Mouse (Mus musculus) hindbrain, embryonic 10.5 days (tissue): ENCODE results near the gene Timm22. TPM values are rescaled to one million over a fixed set of nuclear protein-coding genes. Genes with fewer than 3 reads are reported as not detected.

ENCODE experiments used
- DNase-seq: peaks from one replicate; pipeline ENCODE4 v3.0.0-alpha.2; 2017; ENCODE audit warnings: low spot score
- H3K27ac ChIP-seq: fragments of 300-500 bp; sonication (generic); 2 replicates; pipeline ENCODE4 v1.5.1; 2016; ENCODE audit warnings: mild to moderate bottlenecking, moderate library complexity
- H3K27me3 ChIP-seq: fragments of 300-500 bp; sonication (generic); 2 replicates; pipeline ENCODE4 v1.6.1; 2016; ENCODE audit warnings: mild to moderate bottlenecking; ENCODE audit not compliant: poor library complexity, insufficient read depth, severe bottlenecking
- H3K36me3 ChIP-seq: fragments of 300-500 bp; sonication (generic); 2 replicates; pipeline ENCODE4 v1.6.1; 2016; ENCODE audit warnings: mild to moderate bottlenecking, moderate library complexity
- H3K4me1 ChIP-seq: fragments of 300-500 bp; sonication (generic); replicated peaks from 2 replicates; pipeline ENCODE4 v1.6.1; 2016; ENCODE audit warnings: mild to moderate bottlenecking
- H3K4me3 ChIP-seq: fragments of 300-500 bp; sonication (generic); 2 replicates; pipeline ENCODE4 v1.5.1; 2016; ENCODE audit warnings: mild to moderate bottlenecking, moderate library complexity
- H3K9me3 ChIP-seq: fragments of 300-500 bp; sonication (generic); 2 replicates; pipeline ENCODE4 v1.6.1; 2016; ENCODE audit warnings: mild to moderate bottlenecking, moderate library complexity
- WGBS: fragments of 180-500 bp; shearing (Covaris S2); methylation state at CpG from one replicate; pipeline ENCODE4 v1.1.7; 2016; 5-methylcytosine and 5-hydroxymethylcytosine counted together
- polyA plus RNA-seq: library from polyadenylated mRNA; unstranded; fragments of >200 nt; fragmentation: Nextera tagmentation; extraction: Ambion mirVana; gene quantifications from 2 replicates; pipeline ENCODE4 v1.2.1, GENCODE M21; 2016

The Timm22 gene
- polyA plus RNA-seq, 1 experiment from 2014 or later: 148 TPM

- Histone ChIP-seq H3K27ac (peak overlapping the region; percentile 85), H3K4me1 (peaks cover 55% of the 10 kb centered on the region), H3K27me3 (peaks cover 20% of the 10 kb centered on the region), H3K4me3 (no peak overlapping the region), H3K9me3 (no peaks in the 10 kb centered on the region), H3K36me3 (peaks cover 50% of the 10 kb centered on the region)
- peak; percentile 79 for DNase-seq
- WGBS: 17% methylated on average over 3 of the region's 3 CpGs
Observed at GRCm38 (mm10) chr11:76450202-76450561, 43.4 kb downstream of the Timm22 start.

- no peak overlapping the region for H3K4me3 ChIP-seq
- H3K36me3 ChIP-seq: peaks cover 60% of the 10 kb centered on the region
- WGBS: 63% methylated on average over 5 of the region's 5 CpGs
- H3K4me1 ChIP-seq: peaks cover 24% of the 10 kb centered on the region
- H3K9me3 ChIP-seq: no peaks in the 10 kb centered on the region
- H3K27me3 ChIP-seq: 0 out of 2 replicates have a peak, but pooled peaks cover 4% of the 10 kb centered on the region
- no peak overlapping the region for H3K27ac ChIP-seq
- peak; percentile 70 for DNase-seq
Observed at GRCm38 (mm10) chr11:76454492-76454891, 47.7 kb downstream of the Timm22 start.

- Histone ChIP-seq H3K36me3 (peaks cover 70% of the 10 kb centered on the region), H3K4me1 (peaks cover 10% of the 10 kb centered on the region; the same call in 1 of the 2 replicates), H3K27ac (no peak overlapping the region), H3K9me3 (no peaks in the 10 kb centered on the region), H3K4me3 (no peak overlapping the region), H3K27me3 (0 out of 2 replicates have a peak, but pooled peaks cover 4% of the 10 kb centered on the region)
- 18% methylated on average over 6 of the region's 6 CpGs for WGBS
- DNase-seq: peak; percentile 87
Observed at GRCm38 (mm10) chr11:76456233-76456632, 49.5 kb downstream of the Timm22 start.

GRCm38 (mm10) chr11:76456897-76457296, 50.1 kb downstream of the Timm22 start:
- Histone ChIP-seq H3K27ac (no peak overlapping the region), H3K4me1 (peaks cover 10% of the 10 kb centered on the region; the same call in 1 of the 2 replicates), H3K4me3 (no peak overlapping the region), H3K9me3 (no peaks in the 10 kb centered on the region), H3K36me3 (peaks cover 70% of the 10 kb centered on the region), H3K27me3 (0 out of 2 replicates have a peak, but pooled peaks cover 2% of the 10 kb centered on the region)
- DNase-seq: no peak
- WGBS: 76% methylated on average over 10 of the region's 10 CpGs

- peaks cover 74% of the 10 kb centered on the region for H3K36me3 ChIP-seq
- H3K27ac ChIP-seq: no peak overlapping the region
Observed at GRCm38 (mm10) chr11:76458730-76459129, 52.0 kb downstream of the Timm22 start.

GRCm38 (mm10) chr11:76459489-76459888, 52.7 kb downstream of the Timm22 start:
- DNase-seq: no peak
- peaks cover 70% of the 10 kb centered on the region for H3K36me3 ChIP-seq
- peaks cover 23% of the 10 kb centered on the region for H3K4me1 ChIP-seq
- WGBS: 69% methylated on average over 3 of the region's 3 CpGs
- no peak overlapping the region for H3K4me3 ChIP-seq
- H3K27ac ChIP-seq: no peak overlapping the region
- no peaks in the 10 kb centered on the region for H3K9me3 ChIP-seq
- H3K27me3 ChIP-seq: no peaks in the 10 kb centered on the region

More at GRCm38 (mm10) chr11:76458730-76459129, 52.0 kb downstream of the Timm22 start:
- no peaks in the 10 kb centered on the region for H3K27me3 ChIP-seq
- H3K4me1 ChIP-seq: peaks cover 15% of the 10 kb centered on the region
- H3K4me3 ChIP-seq: no peak overlapping the region
- H3K9me3 ChIP-seq: no peaks in the 10 kb centered on the region
- 83% methylated on average over 9 of the region's 9 CpGs for WGBS
- DNase-seq: no peak

- 71% methylated on average over 6 of the region's 6 CpGs for WGBS
- H3K27me3 ChIP-seq: 0 out of 2 replicates have a peak, but pooled peaks cover 2% of the 10 kb centered on the region
- no peak overlapping the region for H3K27ac ChIP-seq
- H3K4me3 ChIP-seq: no peak overlapping the region
- H3K9me3 ChIP-seq: no peaks in the 10 kb centered on the region
- no peak for DNase-seq
- peaks cover 55% of the 10 kb centered on the region for H3K36me3 ChIP-seq
- peaks cover 37% of the 10 kb centered on the region for H3K4me1 ChIP-seq
Observed at GRCm38 (mm10) chr11:76461201-76461600, 54.4 kb downstream of the Timm22 start.

- Histone ChIP-seq H3K27me3 (0 out of 2 replicates have a peak, but pooled peaks cover 2% of the 10 kb centered on the region), H3K4me1 (peaks cover 37% of the 10 kb centered on the region), H3K27ac (no peak overlapping the region), H3K4me3 (no peak overlapping the region), H3K9me3 (no peaks in the 10 kb centered on the region), H3K36me3 (peaks cover 55% of the 10 kb centered on the region)
- WGBS: 93% methylated on average over 5 of the region's 5 CpGs
- no peak for DNase-seq
Observed at GRCm38 (mm10) chr11:76461696-76462095, 54.9 kb downstream of the Timm22 start.

GRCm38 (mm10) chr11:76465879-76466278, 59.1 kb downstream of the Timm22 start:
- peak overlapping the region; percentile 9; the same call in 1 of the 2 replicates for H3K27ac ChIP-seq
- no peak overlapping the region for H3K4me3 ChIP-seq
- H3K27me3 ChIP-seq: 0 out of 2 replicates have a peak, but pooled peaks cover 7% of the 10 kb centered on the region
- no peaks in the 10 kb centered on the region for H3K9me3 ChIP-seq
- no peak for DNase-seq
- peaks cover 68% of the 10 kb centered on the region for H3K4me1 ChIP-seq
- H3K36me3 ChIP-seq: peaks cover 47% of the 10 kb centered on the region
- 79% methylated on average over 4 of the region's 4 CpGs for WGBS

Other genes with a start within 250 kb of the Timm22 start
- gene Vps53, start 227.3 kb upstream of the Timm22 start, polyA plus RNA-seq: 37.9 and 48.3 TPM in 2 replicates
- 32.6 and 33.6 TPM in 2 replicates for gene Fam57a, start 227.3 kb upstream of the Timm22 start, polyA plus RNA-seq
- gene Dbil5, start 189.3 kb upstream of the Timm22 start, polyA plus RNA-seq: 0.48 and 0.51 TPM in 2 replicates
- gene Gemin4, start 189.3 kb upstream of the Timm22 start, polyA plus RNA-seq: 45.4 and 49.9 TPM in 2 replicates
- gene Mrm3, start 163.2 kb upstream of the Timm22 start, polyA plus RNA-seq: 21.5 and 24.7 TPM in 2 replicates
- 126 and 130 TPM in 2 replicates for gene Glod4, start 163.2 kb upstream of the Timm22 start, polyA plus RNA-seq
- gene Nxn, start 7.8 kb upstream of the Timm22 start, polyA plus RNA-seq: 45.3 and 46.6 TPM in 2 replicates
- 29.5 and 40.5 TPM in 2 replicates for gene Abr, start 215.4 kb downstream of the Timm22 start, polyA plus RNA-seq